Mouse (Mus musculus) kidney, adult 8-10 months (tissue): ENCODE results near the gene Rer1.
A peak's percentile ranks its signal among the peaks of the same experiment; 100 is the strongest.

Experiments used
- DNase-seq, 2 experiments: peaks; one replicate each; pipeline ENCODE4 v3.0.0; 2022

The Rer1 gene

DNA sequence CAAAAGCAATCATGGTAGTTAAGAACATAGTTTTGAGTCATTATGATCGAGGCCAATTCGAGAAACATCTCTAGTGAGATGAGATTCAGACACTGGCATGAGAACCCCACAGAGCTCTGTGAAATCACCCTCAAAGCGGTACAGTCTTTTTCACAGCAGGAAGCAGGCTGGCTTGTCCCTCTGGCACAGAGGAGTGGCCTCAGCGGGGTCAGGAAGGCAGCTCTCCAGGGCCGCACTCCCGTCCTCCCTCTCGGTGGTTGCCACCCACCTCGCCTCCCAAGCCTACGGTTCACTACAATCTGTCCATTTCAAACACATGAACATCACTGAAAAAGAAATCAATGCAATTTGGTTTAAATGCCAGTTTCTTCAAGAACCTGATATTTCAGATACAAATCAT lies 11.8 kb downstream of the Rer1 start:
- no peak for DNase-seq

- peak; percentile 78 to 81 for DNase-seq
Measured at GRCm38 (mm10) chr4:155070921-155071320, 15.3 kb downstream of the Rer1 start.

GRCm38 (mm10) chr4:155070199-155070598 lies 16.0 kb downstream of the Rer1 start:
- no peak for DNase-seq

DNA sequence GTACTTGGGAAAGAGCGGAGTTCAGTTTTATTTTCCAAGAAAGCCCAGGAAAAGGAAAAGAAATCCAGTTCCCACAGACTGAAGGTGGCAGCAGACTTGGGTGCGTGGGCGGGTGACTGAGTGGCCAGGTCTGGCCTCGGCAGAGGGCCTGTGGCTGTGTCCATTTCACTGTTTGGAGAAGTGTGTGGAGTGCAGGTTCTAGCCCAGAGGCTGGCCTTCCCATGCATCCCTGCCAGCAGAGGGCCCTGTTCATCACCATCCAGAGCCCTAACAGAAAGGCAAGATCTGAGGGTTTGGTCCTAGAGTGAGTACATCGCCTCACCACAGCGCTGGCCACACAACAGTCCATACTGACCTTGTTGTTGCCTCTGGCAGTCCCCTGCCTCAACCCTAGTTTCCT lies 17.0 kb downstream of the Rer1 start:
- peak in 1 of 2 experiments; percentile 39 for DNase-seq

- DNase-seq: no peak
Measured at GRCm38 (mm10) chr4:155068357-155068972, 17.7 kb downstream of the Rer1 start.

DNA sequence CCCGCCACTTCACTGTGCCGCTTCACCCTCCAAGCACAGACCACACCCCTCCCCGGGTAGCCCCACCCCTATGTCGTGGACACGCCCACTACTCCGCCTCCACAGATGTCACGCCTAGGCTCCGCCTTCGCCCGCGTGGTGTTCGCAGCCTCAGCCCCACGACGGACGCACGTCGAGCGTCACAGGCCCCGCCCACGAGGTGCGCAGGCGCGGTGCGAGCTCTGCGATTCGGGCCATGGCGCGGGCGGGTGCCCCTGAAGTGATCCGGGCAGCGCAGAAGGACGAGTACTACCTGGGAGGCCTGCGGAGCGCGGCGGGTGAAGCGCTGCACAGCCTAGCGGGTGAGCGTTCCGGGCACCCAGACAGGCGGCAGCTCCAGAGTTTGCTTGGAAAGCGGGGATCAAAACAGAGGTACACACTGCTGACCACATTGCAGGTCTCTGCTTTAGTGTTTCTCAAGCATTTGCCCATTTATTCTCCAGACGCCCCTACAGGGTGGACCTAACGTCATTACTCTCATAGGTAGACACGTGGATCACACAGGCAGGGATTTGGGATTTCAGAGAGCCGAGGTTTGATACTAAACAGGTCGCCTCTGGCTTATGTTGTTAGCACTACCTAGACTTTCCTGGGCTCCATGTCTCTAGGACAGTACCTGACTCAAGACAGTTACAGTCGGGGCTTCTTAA lies 19.2 kb downstream of the Rer1 start, which contains the start of gene Pex10:
Gene Pex10, plus strand, starts transcription at position 183 of the 689 bp plus-strand sequence.
- DNase-seq: peak; percentile 96 to 97

DNA sequence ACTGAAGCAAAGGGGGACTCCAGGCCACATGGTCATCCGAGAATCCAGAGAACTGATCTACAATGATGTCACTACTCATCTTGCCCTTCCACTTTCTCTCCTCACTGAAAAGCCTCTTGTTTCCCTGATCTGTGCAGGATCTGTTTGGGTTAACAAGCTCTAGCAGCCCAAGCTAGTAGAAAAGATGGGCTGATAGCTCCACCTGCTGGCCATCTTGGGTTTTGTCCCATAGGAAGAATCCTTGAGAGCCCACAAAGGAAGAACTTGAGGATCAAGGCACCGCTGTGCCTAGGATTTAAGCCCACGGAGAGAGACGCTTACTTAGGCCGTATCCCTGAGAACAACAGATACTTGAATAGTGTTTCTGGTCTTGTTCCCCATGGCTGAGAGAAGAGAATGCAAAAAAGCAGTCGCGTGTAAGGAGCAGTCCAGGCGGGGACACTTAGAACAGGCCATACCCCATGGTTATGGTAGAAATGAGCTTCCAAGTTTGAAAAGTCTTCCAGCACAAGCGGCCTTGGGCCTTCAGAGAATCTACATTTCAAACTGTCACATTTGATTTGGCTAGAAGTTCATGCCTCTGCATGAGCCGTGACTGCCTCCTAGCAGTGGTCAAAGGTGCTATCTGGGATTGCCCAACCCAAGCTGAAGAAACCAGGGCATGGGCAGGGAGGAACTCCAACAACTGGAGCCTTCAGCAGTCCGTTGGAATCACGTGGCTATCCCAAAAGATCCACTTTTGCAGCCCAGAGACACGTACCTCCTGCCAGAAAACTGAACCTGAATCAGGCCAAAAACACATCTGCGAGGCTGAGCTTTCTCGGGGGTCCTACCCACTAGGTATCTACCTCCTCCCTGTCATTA lies 20.0 kb downstream of the Rer1 start:
- peak; percentile 86 to 95 for DNase-seq

GRCm38 (mm10) chr4:155064474-155064873 lies 21.7 kb downstream of the Rer1 start:
- no peak for DNase-seq

- DNase-seq: no peak
Measured at GRCm38 (mm10) chr4:155063895-155064294, 22.3 kb downstream of the Rer1 start.

- no peak for DNase-seq
Measured at GRCm38 (mm10) chr4:155058325-155058724, 27.9 kb downstream of the Rer1 start.

DNA sequence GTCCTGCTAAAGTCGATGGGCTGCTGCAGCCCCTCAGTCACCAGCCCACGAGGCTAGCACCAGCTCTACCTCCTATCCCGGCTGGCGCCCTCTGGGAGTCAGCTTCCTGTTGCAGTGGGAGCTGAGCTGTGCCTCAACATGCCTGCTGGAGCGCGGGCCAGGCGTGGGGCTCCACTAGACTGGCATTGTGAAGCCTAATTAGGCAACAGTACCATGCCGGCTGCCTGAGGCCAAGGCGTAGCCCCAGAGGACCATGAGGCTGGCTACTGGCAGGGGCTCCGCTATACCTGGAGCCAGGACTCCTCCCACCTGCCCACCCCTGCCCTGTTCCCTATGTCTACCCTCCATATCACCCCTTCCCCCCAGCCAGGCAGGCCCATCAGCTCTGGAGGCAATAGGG lies 29.5 kb downstream of the Rer1 start, which contains the start of gene Plch2:
Gene Plch2, minus strand, starts transcription at position 61 of the 400 bp plus-strand sequence.
- DNase-seq: no peak

- no peak for DNase-seq
Measured at GRCm38 (mm10) chr4:155050116-155050515, 36.1 kb downstream of the Rer1 start.

DNA sequence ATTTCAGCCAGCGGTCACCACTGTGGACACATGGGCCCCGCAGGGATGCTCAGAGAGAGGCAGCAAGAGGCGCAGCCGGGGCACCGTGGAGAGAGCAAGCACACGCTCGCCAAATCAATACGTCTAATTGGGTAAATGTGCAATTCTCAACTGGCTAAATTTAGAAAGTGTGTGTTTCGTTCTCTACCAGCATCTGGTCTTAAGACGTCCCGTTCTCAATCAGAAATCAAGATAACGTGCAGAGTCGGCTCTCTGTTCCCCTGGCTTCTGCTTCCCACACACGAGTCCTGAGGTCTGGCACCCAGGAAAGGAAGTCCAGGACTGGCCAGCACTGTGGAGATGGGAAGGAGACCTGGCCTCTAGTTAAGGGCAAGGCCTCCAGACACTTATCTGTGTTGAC lies 39.5 kb downstream of the Rer1 start:
- no peak for DNase-seq

- DNase-seq: no peak
Measured at GRCm38 (mm10) chr4:155043289-155043625, 42.9 kb downstream of the Rer1 start.

DNA sequence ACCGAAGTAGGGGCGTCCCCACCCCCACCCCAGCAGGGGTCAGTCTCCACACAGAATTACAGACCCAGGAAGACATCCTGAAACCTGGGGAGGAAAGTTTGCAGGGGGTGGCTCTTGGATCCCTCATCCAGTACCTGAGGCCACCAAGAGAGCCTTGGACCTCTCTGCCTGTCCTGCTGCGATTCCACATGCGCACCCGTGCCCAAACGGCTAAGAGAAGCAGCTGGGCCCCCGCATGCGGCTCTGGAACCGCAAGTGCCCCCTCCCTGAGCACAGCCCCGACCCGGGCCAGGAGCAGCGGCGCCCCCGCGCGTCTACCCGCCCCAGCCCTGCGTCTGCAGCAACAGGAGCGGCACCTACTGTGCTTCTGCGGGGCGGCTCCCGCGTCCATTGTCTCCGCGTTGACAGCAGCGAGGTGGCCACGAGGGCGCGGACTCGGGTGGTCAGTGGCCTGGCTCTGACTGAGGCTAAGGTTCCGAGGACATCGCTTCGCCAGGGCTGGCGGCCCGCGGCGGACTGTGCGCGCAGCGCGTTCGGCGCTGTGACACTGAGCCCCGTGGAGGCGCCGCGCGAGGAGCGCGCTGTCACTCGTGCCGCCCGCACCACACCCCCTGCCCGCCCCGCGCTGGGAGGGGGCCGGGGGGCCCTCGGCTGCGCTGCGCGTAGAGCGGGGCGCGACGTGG lies 43.4 kb downstream of the Rer1 start:
- DNase-seq: no peak

- no peak for DNase-seq
Measured at GRCm38 (mm10) chr4:155040696-155041095, 45.5 kb downstream of the Rer1 start.

DNA sequence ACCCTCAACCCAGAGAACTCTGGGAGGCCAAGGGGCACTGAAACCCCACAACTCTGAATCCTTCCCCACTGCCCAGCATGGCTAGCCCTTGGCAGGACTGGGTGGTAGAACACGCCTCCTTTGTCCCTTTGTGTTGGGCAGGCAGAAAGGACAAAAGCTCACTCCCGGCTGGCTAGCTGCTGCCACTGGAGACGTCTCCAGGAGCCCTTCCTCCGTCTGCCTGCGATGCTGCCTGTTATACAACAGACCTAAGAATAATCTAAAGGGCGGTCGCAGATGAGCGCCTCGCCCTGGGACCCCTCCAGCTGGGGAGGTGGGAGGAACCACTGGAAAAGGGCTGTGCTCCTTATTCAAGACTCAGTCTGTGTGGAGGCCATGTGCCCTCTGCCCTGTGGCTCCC lies 46.0 kb downstream of the Rer1 start:
- DNase-seq: no peak

- DNase-seq: no peak
Measured at GRCm38 (mm10) chr4:155034787-155035186, 51.4 kb downstream of the Rer1 start.

DNA sequence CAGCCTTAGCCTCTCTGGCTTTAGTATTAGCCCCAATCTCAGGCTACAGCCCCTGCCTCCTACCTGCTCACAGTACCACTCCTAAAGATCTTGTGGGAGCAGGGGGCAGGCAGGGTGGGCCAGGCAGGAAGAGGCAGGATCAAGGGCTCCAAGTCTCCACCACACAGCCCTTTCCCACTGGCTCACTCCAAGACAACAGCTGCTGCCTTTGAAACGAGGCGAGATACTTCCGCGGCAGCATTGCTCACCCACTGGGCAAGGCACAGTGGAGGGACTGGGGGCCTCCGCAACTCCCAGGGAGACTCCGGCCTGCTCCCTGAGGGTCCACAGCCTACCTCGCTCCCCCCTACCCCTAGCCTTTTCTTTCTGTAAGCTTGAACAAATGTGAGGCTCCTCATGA lies 52.0 kb downstream of the Rer1 start:
- no peak for DNase-seq

GRCm38 (mm10) chr4:155033115-155033514 lies 53.1 kb downstream of the Rer1 start:
- no peak for DNase-seq

- no peak for DNase-seq
Measured at GRCm38 (mm10) chr4:155024170-155025010, 61.8 kb downstream of the Rer1 start.
